Mouse (Mus musculus): ENCODE data around the gene Rnf220. TPM values are rescaled to one million over a fixed set of nuclear protein-coding genes. Genes with fewer than 3 reads are reported as not detected.

Gene Rnf220
- polyA plus RNA-seq, 1 experiment from 2014 or later: 140 TPM

- ATAC-seq (replicated peaks): no peak
- no peak overlapping the region for H3K27ac ChIP-seq
- no peak overlapping the region for H3K4me2 ChIP-seq
These were observed 178.3 kb downstream of the Rnf220 start for GRCm38 (mm10) chr4:117318508-117318907.

GRCm38 (mm10) chr4:117317701-117318190, 179.1 kb downstream of the Rnf220 start:
- Histone ChIP-seq H3K4me1 (peaks cover 36% of the 10 kb centered on the region), H3K36me3 (replicated peaks) (no peaks in the 10 kb centered on the region), H3K4me2 (peak overlapping the region; percentile 25), H3K9me3 (no peaks in the 10 kb centered on the region), H3K9ac (no peak overlapping the region), H3K27me3 (replicated peaks) (peaks cover 22% of the 10 kb centered on the region), H3K4me3 (no peak overlapping the region), H3K27ac (no peak overlapping the region; the same call in 1 of the 2 replicates)
- peak; percentile 31; the same call in 1 of the 2 replicates for ATAC-seq (replicated peaks)
- 24% methylated on average over 18 of the region's 18 CpGs for WGBS

More at GRCm38 (mm10) chr4:117318508-117318907, 178.3 kb downstream of the Rnf220 start:
- Histone ChIP-seq H3K9ac (no peak overlapping the region), H3K4me1 (peaks cover 32% of the 10 kb centered on the region), H3K36me3 (replicated peaks) (no peaks in the 10 kb centered on the region), H3K9me3 (no peaks in the 10 kb centered on the region), H3K4me3 (no peak overlapping the region), H3K27me3 (replicated peaks) (peaks cover 26% of the 10 kb centered on the region)
- 90% methylated on average over 9 of the region's 9 CpGs for WGBS

DNA sequence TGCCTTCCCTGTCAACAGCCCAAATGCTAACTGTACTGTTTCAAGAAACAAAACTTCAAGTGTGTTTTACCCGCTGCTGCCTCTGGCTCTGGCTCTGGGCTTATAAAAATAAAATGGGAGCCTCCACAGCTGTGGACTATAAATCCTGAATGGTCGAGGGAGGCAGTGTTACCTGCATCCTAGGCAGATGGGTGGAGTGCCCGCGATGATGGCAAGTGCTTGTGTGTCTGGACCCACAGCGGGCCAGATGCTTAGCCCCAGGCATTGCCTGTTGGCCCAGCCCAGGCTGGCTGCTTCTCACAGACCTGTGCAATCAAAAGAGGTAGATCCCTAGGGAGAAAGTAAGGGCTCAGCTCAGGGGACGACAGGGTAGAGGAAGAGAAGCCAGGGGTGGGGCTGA, 180.1 kb downstream of the Rnf220 start:
- no peak overlapping the region; the same call in 1 of the 2 replicates for H3K9ac ChIP-seq
- H3K36me3 ChIP-seq (replicated peaks): no peaks in the 10 kb centered on the region
- H3K27ac ChIP-seq: no peak overlapping the region
- H3K9me3 ChIP-seq: no peaks in the 10 kb centered on the region
- no peak for ATAC-seq (replicated peaks)
- H3K4me2 ChIP-seq: peak overlapping the region; percentile 25; the same call in 1 of the 2 replicates
- H3K4me3 ChIP-seq: no peak overlapping the region
- H3K4me1 ChIP-seq: peaks cover 37% of the 10 kb centered on the region
- peaks cover 22% of the 10 kb centered on the region for H3K27me3 ChIP-seq (replicated peaks)
- 54% methylated on average over 6 of the region's 6 CpGs for WGBS

- ATAC-seq (replicated peaks): no peak
- Histone ChIP-seq H3K4me3 (no peak overlapping the region), H3K9me3 (no peaks in the 10 kb centered on the region), H3K9ac (no peak overlapping the region), H3K27ac (no peak overlapping the region), H3K27me3 (replicated peaks) (peaks cover 17% of the 10 kb centered on the region), H3K4me2 (no peak overlapping the region), H3K4me1 (peaks cover 37% of the 10 kb centered on the region), H3K36me3 (replicated peaks) (no peaks in the 10 kb centered on the region)
- 52% methylated on average over 16 of the region's 16 CpGs for WGBS
These were observed 181.9 kb downstream of the Rnf220 start for GRCm38 (mm10) chr4:117314849-117315500.

- no peak overlapping the region for H3K9ac ChIP-seq
- no peak overlapping the region for H3K4me3 ChIP-seq
- no peak overlapping the region for H3K4me2 ChIP-seq
- 11% methylated on average over 4 of the region's 4 CpGs for WGBS
- no peak for ATAC-seq (replicated peaks)
- peaks cover 17% of the 10 kb centered on the region for H3K27me3 ChIP-seq (replicated peaks)
- H3K4me1 ChIP-seq: peaks cover 32% of the 10 kb centered on the region
- H3K36me3 ChIP-seq (replicated peaks): no peaks in the 10 kb centered on the region
- H3K9me3 ChIP-seq: no peaks in the 10 kb centered on the region
- no peak overlapping the region for H3K27ac ChIP-seq
These were observed 183.8 kb downstream of the Rnf220 start for GRCm38 (mm10) chr4:117313085-117313424.

DNA sequence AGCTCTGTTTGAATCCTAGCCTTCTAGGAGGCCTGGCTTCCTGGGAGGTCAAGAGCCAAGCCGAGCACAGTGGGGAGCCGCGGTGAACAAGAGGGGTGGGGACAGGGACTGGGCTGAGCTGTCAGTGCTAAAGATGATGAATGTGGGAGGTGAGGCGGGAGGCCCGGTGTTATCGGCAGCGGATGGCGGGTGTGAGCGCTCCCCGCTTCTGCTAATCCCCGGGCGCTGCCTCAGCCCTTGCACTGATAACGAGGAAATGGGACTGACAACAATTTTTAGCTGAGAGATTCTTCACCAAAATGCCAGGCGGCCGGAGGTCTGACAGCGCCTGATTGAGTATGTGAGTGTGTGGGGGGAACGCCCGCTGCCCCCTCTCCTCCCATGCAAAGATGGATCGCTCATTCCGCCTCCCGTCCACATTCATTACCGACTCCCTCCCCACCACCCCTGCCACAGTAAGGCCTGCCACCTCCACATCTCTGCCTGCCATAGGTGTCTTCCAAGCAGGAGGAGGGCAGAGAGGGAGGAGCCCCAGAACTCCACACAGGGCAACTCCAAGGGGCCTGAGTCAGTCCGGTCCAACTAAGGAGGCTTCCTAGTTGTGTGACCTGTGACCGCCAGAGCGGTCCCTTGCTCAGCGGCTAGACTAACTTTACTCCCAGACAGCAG, 184.3 kb downstream of the Rnf220 start:
- Histone ChIP-seq H3K27ac (no peak overlapping the region; the same call in 1 of the 2 replicates), H3K9me3 (no peaks in the 10 kb centered on the region), H3K4me1 (peaks cover 28% of the 10 kb centered on the region), H3K4me2 (peak overlapping the region; percentile 17; the same call in 1 of the 2 replicates), H3K9ac (no peak overlapping the region), H3K27me3 (replicated peaks) (peaks cover 17% of the 10 kb centered on the region; the same call in 1 of the 2 replicates), H3K4me3 (no peak overlapping the region), H3K36me3 (replicated peaks) (no peaks in the 10 kb centered on the region)
- WGBS: 6% methylated on average over 26 of the region's 26 CpGs
- ATAC-seq (replicated peaks): no peak

- no peak overlapping the region for H3K4me3 ChIP-seq
- H3K27me3 ChIP-seq (replicated peaks): peaks cover 17% of the 10 kb centered on the region; the same call in 1 of the 2 replicates
- H3K36me3 ChIP-seq (replicated peaks): no peaks in the 10 kb centered on the region
- H3K9ac ChIP-seq: no peak overlapping the region
- peaks cover 21% of the 10 kb centered on the region for H3K4me1 ChIP-seq
- 49% methylated on average over 5 of the region's 5 CpGs for WGBS
- ATAC-seq (replicated peaks): no peak
- no peak overlapping the region for H3K4me2 ChIP-seq
- H3K9me3 ChIP-seq: no peaks in the 10 kb centered on the region
- no peak overlapping the region for H3K27ac ChIP-seq
These were observed 185.0 kb downstream of the Rnf220 start for GRCm38 (mm10) chr4:117311891-117312290.

DNA sequence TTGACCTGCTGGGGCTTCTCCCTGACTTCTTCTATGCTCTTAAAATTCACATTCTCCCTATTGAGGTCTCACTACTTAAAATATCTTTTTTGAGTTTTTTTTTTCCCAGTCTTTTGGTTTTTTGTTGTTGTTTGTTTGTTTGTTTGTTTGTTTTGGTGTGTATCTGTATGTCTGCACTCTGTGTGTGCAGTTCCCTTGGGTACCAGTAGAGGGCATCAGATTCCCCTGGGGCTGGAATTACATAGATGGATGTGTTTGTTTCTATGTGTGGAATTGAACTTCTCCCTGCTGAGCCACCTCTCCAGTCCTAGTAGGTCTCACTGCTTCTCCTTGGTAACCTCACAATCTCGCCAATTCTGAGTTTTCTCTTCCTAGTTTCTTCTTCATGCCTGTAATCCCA, 187.4 kb downstream of the Rnf220 start:
- ATAC-seq (replicated peaks): no peak
- Histone ChIP-seq H3K9ac (no peak overlapping the region), H3K9me3 (no peaks in the 10 kb centered on the region), H3K27ac (no peak overlapping the region), H3K4me2 (no peak overlapping the region), H3K36me3 (replicated peaks) (no peaks in the 10 kb centered on the region), H3K4me3 (no peak overlapping the region), H3K4me1 (peaks cover 15% of the 10 kb centered on the region), H3K27me3 (replicated peaks) (peaks cover 33% of the 10 kb centered on the region)
- 77% methylated on average over 1 of the region's 1 CpGs for WGBS

DNA sequence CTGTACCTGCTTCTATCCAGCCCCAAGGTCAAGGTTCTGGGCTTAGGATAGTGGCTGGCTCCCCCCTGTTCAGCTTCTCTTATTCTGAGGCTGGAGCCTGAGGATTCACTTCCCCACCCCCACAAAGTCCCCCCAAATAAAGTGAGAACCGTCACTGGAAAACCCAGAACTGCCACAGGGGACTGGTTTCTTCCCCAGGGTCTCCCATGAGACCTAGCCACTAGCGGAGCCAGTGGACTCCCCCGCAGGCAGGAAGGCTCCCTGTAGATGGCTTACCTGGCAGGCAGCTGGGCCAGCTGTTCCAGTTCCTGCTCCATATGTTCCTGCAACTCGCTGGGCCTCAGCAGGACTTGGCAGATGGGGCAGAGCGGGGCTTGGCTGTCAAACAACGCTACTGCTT, 189.6 kb downstream of the Rnf220 start:
- ATAC-seq (replicated peaks): no peak
- Histone ChIP-seq H3K9me3 (no peaks in the 10 kb centered on the region), H3K9ac (no peak overlapping the region), H3K4me2 (no peak overlapping the region), H3K4me3 (no peak overlapping the region), H3K4me1 (peaks cover 19% of the 10 kb centered on the region), H3K36me3 (replicated peaks) (no peaks in the 10 kb centered on the region), H3K27me3 (replicated peaks) (peaks cover 46% of the 10 kb centered on the region), H3K27ac (no peak overlapping the region)
- WGBS: 60% methylated on average over 6 of the region's 6 CpGs

- Histone ChIP-seq H3K4me1 (peaks cover 21% of the 10 kb centered on the region), H3K36me3 (replicated peaks) (no peaks in the 10 kb centered on the region), H3K27me3 (replicated peaks) (peaks cover 51% of the 10 kb centered on the region), H3K4me2 (no peak overlapping the region), H3K9me3 (no peaks in the 10 kb centered on the region), H3K4me3 (no peak overlapping the region), H3K9ac (no peak overlapping the region), H3K27ac (no peak overlapping the region)
- 77% methylated on average over 6 of the region's 7 CpGs for WGBS
- ATAC-seq (replicated peaks): no peak
These were observed 191.4 kb downstream of the Rnf220 start for GRCm38 (mm10) chr4:117305461-117305860.

- Histone ChIP-seq H3K27me3 (replicated peaks) (peaks cover 51% of the 10 kb centered on the region), H3K4me2 (peak overlapping the region; percentile 67), H3K4me1 (peaks cover 21% of the 10 kb centered on the region), H3K4me3 (peak overlapping the region; percentile 40), H3K9ac (peak overlapping the region; percentile 40; the same call in 1 of the 2 replicates), H3K9me3 (no peaks in the 10 kb centered on the region), H3K36me3 (replicated peaks) (no peaks in the 10 kb centered on the region), H3K27ac (no peak overlapping the region)
- WGBS: 3% methylated on average over 52 of the region's 54 CpGs
- ATAC-seq (replicated peaks): no peak
These were observed 192.4 kb downstream of the Rnf220 start for GRCm38 (mm10) chr4:117304239-117305025.
